Mouse (Mus musculus): Measurements from ENCODE around the gene Plekhm3. TPM values are rescaled to one million over a fixed set of nuclear protein-coding genes. Genes with fewer than 3 reads are reported as not detected.

Plekhm3 gene
- polyA plus RNA-seq, 1 experiment = 2.3 TPM

DNA sequence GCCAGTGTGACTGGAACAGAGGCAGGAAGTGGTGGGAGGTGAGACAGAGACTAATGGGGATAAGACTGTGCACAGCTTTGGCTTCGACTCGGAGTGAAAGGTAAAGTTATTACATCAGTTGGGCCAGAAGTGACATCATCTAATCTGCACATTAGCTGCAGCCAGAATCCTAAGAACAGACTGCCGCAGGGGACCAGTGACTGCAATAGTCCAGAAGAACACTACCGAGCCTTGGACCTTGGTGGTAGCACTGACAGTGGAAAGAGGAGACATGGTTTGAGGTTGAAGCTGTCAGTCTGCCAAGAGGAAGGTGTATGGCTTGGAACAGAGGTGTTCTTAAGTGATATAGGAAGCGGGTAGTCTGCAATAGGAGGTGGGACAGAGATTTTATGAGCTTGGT lies 80.9 kb downstream of the Plekhm3 start:
- no peak for TF ChIP-seq MAX (IDR thresholded peaks at IDR 0.05)
- no peak for TF ChIP-seq MYOD1 (IDR thresholded peaks at IDR 0.05; ENCODE audit: control insufficient read depth, insufficient read length, low read depth)
- TF ChIP-seq USF1 (IDR thresholded peaks at IDR 0.05; ENCODE audit: low read depth) = no peak
- Histone ChIP-seq H3K79me2 (ENCODE audit: control insufficient read depth, insufficient read depth) (no peaks in the 10 kb centered on the region), H3K79me3 (ENCODE audit: low read depth) (no peaks in the 10 kb centered on the region), H3K36me3 (ENCODE audit: control insufficient read depth, insufficient read depth) (no peaks in the 10 kb centered on the region), H3K27me3 (ENCODE audit: control insufficient read depth, insufficient read depth, insufficient read length) (no peaks in the 10 kb centered on the region), H3K4me3 (ENCODE audit: insufficient read depth, poor library complexity, severe bottlenecking) (no peak overlapping the region), H3ac (ENCODE audit: control insufficient read depth, insufficient read length, low read depth) (no peak overlapping the region)

GRCm38 (mm10) chr1:64875156-64875555 lies 81.5 kb downstream of the Plekhm3 start:
- H3K27me3 ChIP-seq (ENCODE audit: control insufficient read depth, insufficient read depth, insufficient read length) = no peaks in the 10 kb centered on the region
- H3ac ChIP-seq (ENCODE audit: control insufficient read depth, insufficient read length, low read depth) = no peak overlapping the region
- no peak overlapping the region for H3K4me3 ChIP-seq (ENCODE audit: insufficient read depth, poor library complexity, severe bottlenecking)
- no peaks in the 10 kb centered on the region for H3K79me2 ChIP-seq (ENCODE audit: control insufficient read depth, insufficient read depth)
- H3K36me3 ChIP-seq (ENCODE audit: control insufficient read depth, insufficient read depth) = no peaks in the 10 kb centered on the region
- H3K79me3 ChIP-seq (ENCODE audit: low read depth) = no peaks in the 10 kb centered on the region
- TF ChIP-seq CTCF (IDR thresholded peaks at IDR 0.05; ENCODE audit: control insufficient read depth, insufficient read depth, insufficient read length) (no peak), USF1 (IDR thresholded peaks at IDR 0.05; ENCODE audit: low read depth) (no peak), FOSL1 (IDR thresholded peaks at IDR 0.05; ENCODE audit: insufficient read depth, low read length, poor library complexity, severe bottlenecking) (no peak), MYOG (IDR thresholded peaks at IDR 0.05; ENCODE audit: control insufficient read depth, extremely low read depth, insufficient read length) (no peak), MAX (IDR thresholded peaks at IDR 0.05) (no peak), CEBPB (IDR thresholded peaks at IDR 0.05; ENCODE audit: low read depth) (no peak), MYOD1 (IDR thresholded peaks at IDR 0.05; ENCODE audit: control insufficient read depth, insufficient read length, low read depth) (no peak)

DNA sequence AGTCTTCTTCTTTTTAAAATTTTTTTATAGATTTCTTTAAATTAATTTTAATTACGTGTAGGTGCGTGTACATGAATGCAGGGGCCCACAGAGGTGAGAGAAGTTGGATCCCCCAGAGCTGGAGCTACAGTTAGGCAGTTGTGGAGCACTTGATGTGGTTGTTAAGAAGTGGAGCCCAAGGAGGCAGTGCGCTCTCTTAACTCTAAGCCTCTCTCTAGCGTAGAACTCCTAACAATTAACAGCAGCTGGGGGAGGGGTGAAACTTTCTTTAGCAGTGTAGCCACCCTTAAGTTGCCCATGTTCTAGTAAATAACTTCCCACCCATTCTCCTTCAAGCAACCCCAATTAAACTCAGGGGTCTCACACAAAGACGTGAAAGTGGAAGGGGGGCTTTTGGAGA lies 84.7 kb downstream of the Plekhm3 start:
- H3ac ChIP-seq (ENCODE audit: control insufficient read depth, insufficient read length, low read depth) = no peak overlapping the region
- no peaks in the 10 kb centered on the region for H3K27me3 ChIP-seq (ENCODE audit: control insufficient read depth, insufficient read depth, insufficient read length)
- H3K79me2 ChIP-seq (ENCODE audit: control insufficient read depth, insufficient read depth) = no peaks in the 10 kb centered on the region
- no peaks in the 10 kb centered on the region for H3K79me3 ChIP-seq (ENCODE audit: low read depth)
- H3K36me3 ChIP-seq (ENCODE audit: control insufficient read depth, insufficient read depth) = no peaks in the 10 kb centered on the region
- H3K4me3 ChIP-seq (ENCODE audit: insufficient read depth, poor library complexity, severe bottlenecking) = no peak overlapping the region
- no peak for TF ChIP-seq FOSL1 (IDR thresholded peaks at IDR 0.05; ENCODE audit: insufficient read depth, low read length, poor library complexity, severe bottlenecking)
- no peak for TF ChIP-seq USF1 (IDR thresholded peaks at IDR 0.05; ENCODE audit: low read depth)
- no peak for TF ChIP-seq MAX (IDR thresholded peaks at IDR 0.05)
- TF ChIP-seq MYOD1 (IDR thresholded peaks at IDR 0.05; ENCODE audit: control insufficient read depth, insufficient read length, low read depth) = no peak
- no peak for TF ChIP-seq CEBPB (IDR thresholded peaks at IDR 0.05; ENCODE audit: low read depth)
- no peak for TF ChIP-seq MYOG (IDR thresholded peaks at IDR 0.05; ENCODE audit: control insufficient read depth, extremely low read depth, insufficient read length)
- no peak for TF ChIP-seq CTCF (IDR thresholded peaks at IDR 0.05; ENCODE audit: control insufficient read depth, insufficient read depth, insufficient read length)

DNA sequence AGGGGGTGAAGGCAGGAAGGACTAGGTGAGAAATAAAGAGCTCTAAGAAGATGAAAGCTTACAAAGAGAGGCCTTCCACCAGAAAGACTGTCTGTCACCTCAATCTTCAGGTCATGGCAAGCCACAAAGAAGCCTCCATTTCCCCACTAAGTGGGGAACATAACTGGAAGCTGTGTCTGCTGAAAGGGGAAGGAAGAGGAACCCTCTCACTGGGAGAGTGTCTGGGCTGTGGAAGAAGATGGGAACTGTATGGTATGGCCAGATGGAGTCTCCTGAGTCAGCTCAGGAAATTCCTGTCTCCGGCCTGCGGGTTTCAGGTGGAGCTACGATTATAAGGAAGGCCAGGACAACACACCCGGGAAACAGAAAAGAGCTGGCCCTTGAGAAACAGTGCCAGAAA lies 88.9 kb downstream of the Plekhm3 start:
- H3K27me3 ChIP-seq (ENCODE audit: control insufficient read depth, insufficient read depth, insufficient read length) = no peaks in the 10 kb centered on the region
- no peak overlapping the region for H3K4me3 ChIP-seq (ENCODE audit: insufficient read depth, poor library complexity, severe bottlenecking)
- no peak for TF ChIP-seq FOSL1 (IDR thresholded peaks at IDR 0.05; ENCODE audit: insufficient read depth, low read length, poor library complexity, severe bottlenecking)
- TF ChIP-seq USF1 (IDR thresholded peaks at IDR 0.05; ENCODE audit: low read depth) = no peak
- TF ChIP-seq CTCF (IDR thresholded peaks at IDR 0.05; ENCODE audit: control insufficient read depth, insufficient read depth, insufficient read length) = no peak
- TF ChIP-seq CEBPB (IDR thresholded peaks at IDR 0.05; ENCODE audit: low read depth) = no peak
- TF ChIP-seq MAX (IDR thresholded peaks at IDR 0.05) = no peak
- no peak for TF ChIP-seq MYOD1 (IDR thresholded peaks at IDR 0.05; ENCODE audit: control insufficient read depth, insufficient read length, low read depth)
- TF ChIP-seq MYOG (IDR thresholded peaks at IDR 0.05; ENCODE audit: control insufficient read depth, extremely low read depth, insufficient read length) = no peak
- no peaks in the 10 kb centered on the region for H3K79me2 ChIP-seq (ENCODE audit: control insufficient read depth, insufficient read depth)
- no peaks in the 10 kb centered on the region for H3K79me3 ChIP-seq (ENCODE audit: low read depth)
- H3K36me3 ChIP-seq (ENCODE audit: control insufficient read depth, insufficient read depth) = no peaks in the 10 kb centered on the region
- no peak overlapping the region for H3ac ChIP-seq (ENCODE audit: control insufficient read depth, insufficient read length, low read depth)

DNA sequence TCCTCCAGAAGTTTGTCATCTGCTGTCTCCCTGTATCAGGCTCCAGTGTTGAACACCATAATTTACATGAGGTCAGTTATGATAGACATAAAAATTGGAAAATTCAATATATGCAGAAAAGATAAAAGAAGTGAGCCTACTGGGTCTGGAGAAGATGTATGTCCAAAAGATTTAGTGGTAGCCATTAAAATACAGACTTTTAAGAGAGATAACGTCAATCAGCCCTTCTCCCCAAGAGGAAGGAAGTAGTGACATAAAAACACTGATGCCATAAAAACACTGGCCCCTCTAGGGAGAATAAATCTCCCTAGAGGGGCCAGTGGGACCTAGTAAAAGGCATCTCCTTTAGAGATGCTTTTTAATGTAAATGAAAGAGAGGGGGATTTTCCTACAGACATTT lies 90.5 kb downstream of the Plekhm3 start:
- H3K36me3 ChIP-seq (ENCODE audit: control insufficient read depth, insufficient read depth) = no peaks in the 10 kb centered on the region
- no peaks in the 10 kb centered on the region for H3K79me3 ChIP-seq (ENCODE audit: low read depth)
- H3K27me3 ChIP-seq (ENCODE audit: control insufficient read depth, insufficient read depth, insufficient read length) = no peaks in the 10 kb centered on the region
- no peak overlapping the region for H3K4me3 ChIP-seq (ENCODE audit: insufficient read depth, poor library complexity, severe bottlenecking)
- H3ac ChIP-seq (ENCODE audit: control insufficient read depth, insufficient read length, low read depth) = no peak overlapping the region
- H3K79me2 ChIP-seq (ENCODE audit: control insufficient read depth, insufficient read depth) = no peaks in the 10 kb centered on the region
- no peak for TF ChIP-seq MYOD1 (IDR thresholded peaks at IDR 0.05; ENCODE audit: control insufficient read depth, insufficient read length, low read depth)
- TF ChIP-seq USF1 (IDR thresholded peaks at IDR 0.05; ENCODE audit: low read depth) = no peak
- no peak for TF ChIP-seq CEBPB (IDR thresholded peaks at IDR 0.05; ENCODE audit: low read depth)
- TF ChIP-seq MYOG (IDR thresholded peaks at IDR 0.05; ENCODE audit: control insufficient read depth, extremely low read depth, insufficient read length) = no peak
- TF ChIP-seq FOSL1 (IDR thresholded peaks at IDR 0.05; ENCODE audit: insufficient read depth, low read length, poor library complexity, severe bottlenecking) = no peak
- no peak for TF ChIP-seq CTCF (IDR thresholded peaks at IDR 0.05; ENCODE audit: control insufficient read depth, insufficient read depth, insufficient read length)
- TF ChIP-seq MAX (IDR thresholded peaks at IDR 0.05) = no peak

DNA sequence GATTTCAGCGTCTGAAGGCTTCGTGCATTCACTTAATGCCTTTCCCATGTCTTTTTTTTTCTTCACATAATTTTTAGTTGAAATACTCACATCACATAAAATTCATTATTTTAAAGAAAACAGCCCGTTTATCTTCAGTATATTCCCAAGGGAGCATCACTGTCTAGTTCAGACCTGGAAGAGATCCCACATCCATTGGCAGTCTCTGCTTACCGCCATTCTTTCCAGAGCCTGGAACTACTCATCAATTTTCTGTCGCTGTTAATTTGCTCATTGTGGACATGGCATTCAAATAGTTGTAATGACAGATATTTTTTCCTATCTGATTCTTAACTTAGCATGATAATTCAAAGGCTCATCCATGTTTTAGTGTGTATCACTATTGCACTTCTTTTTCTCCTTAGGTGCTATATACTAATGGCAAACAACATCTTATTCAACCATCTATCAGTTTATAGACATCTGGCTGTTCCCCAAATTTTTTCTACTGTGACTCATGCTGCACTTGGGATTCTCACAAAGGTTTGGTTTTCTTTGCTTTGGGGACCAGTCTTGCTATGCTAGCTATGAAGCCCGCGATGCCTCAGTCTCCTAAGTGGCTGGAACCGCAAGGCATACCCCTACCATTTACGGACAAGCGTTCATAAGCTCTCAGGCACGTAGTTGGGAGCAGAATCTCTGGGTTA lies 96.2 kb downstream of the Plekhm3 start:
- Histone ChIP-seq H3ac (ENCODE audit: control insufficient read depth, insufficient read length, low read depth) (no peak overlapping the region), H3K4me3 (ENCODE audit: insufficient read depth, poor library complexity, severe bottlenecking) (no peak overlapping the region), H3K27me3 (ENCODE audit: control insufficient read depth, insufficient read depth, insufficient read length) (no peaks in the 10 kb centered on the region), H3K79me2 (ENCODE audit: control insufficient read depth, insufficient read depth) (no peaks in the 10 kb centered on the region), H3K79me3 (ENCODE audit: low read depth) (no peaks in the 10 kb centered on the region), H3K36me3 (ENCODE audit: control insufficient read depth, insufficient read depth) (no peaks in the 10 kb centered on the region)
- TF ChIP-seq CTCF (IDR thresholded peaks at IDR 0.05; ENCODE audit: control insufficient read depth, insufficient read depth, insufficient read length) (no peak), CEBPB (IDR thresholded peaks at IDR 0.05; ENCODE audit: low read depth) (no peak), MYOD1 (IDR thresholded peaks at IDR 0.05; ENCODE audit: control insufficient read depth, insufficient read length, low read depth) (no peak), MYOG (IDR thresholded peaks at IDR 0.05; ENCODE audit: control insufficient read depth, extremely low read depth, insufficient read length) (no peak), MAX (IDR thresholded peaks at IDR 0.05) (no peak), USF1 (IDR thresholded peaks at IDR 0.05; ENCODE audit: low read depth) (no peak), FOSL1 (IDR thresholded peaks at IDR 0.05; ENCODE audit: insufficient read depth, low read length, poor library complexity, severe bottlenecking) (no peak)

Data from C2C12 (cell line).